Mouse (Mus musculus) kidney, adult 2 months (tissue): ENCODE results near the gene Rpusd2. TPM values are rescaled to one million over a fixed set of nuclear protein-coding genes. Genes with fewer than 3 reads are reported as not detected.

Source experiments
- DNase-seq: peaks from one replicate; pipeline ENCODE4 v3.0.0; 2021
- H3K27ac ChIP-seq: fragments of 200-500 bp; 2 replicates; pipeline ENCODE4 v1.5.1; 2012; ENCODE audit warnings: low read depth, low read length, control low read depth, inconsistent platforms; ENCODE audit not compliant: insufficient read depth
- H3K27me3 ChIP-seq: fragments of 200-500 bp; replicated peaks from 2 replicates; pipeline ENCODE4 v1.6.1; 2012; ENCODE audit warnings: mild to moderate bottlenecking, moderate library complexity, low read length, inconsistent platforms; ENCODE audit not compliant: control insufficient read depth, insufficient read depth
- H3K36me3 ChIP-seq: fragments of 200-500 bp; 2 replicates; pipeline ENCODE4 v1.6.1; 2012; ENCODE audit warnings: mild to moderate bottlenecking, moderate library complexity, low read length, inconsistent platforms; ENCODE audit not compliant: control insufficient read depth, insufficient read depth
- H3K4me1 ChIP-seq: fragments of 200-500 bp; 2 replicates; pipeline ENCODE4 v1.6.1; 2011; ENCODE audit warnings: low read length; ENCODE audit not compliant: control insufficient read depth, insufficient read depth
- H3K4me3 ChIP-seq: fragments of 200-500 bp; 2 replicates; pipeline ENCODE4 v1.5.1; 2011; ENCODE audit warnings: mild to moderate bottlenecking, low read depth, low read length, control low read depth; ENCODE audit not compliant: insufficient read depth
- CTCF ChIP-seq: fragments of 200-500 bp; conservative IDR thresholded peaks from 2 replicates; pipeline ENCODE4 v1.5.1; 2011; ENCODE audit warnings: low read depth, mild to moderate bottlenecking, control low read depth, low read length, moderate library complexity, mixed read lengths; ENCODE audit not compliant: insufficient read depth, insufficient read length
- POLR2A ChIP-seq: fragments of 200-500 bp; IDR thresholded peaks from one replicate; pipeline ENCODE4 v1.6.1; 2011; ENCODE audit warnings: low read depth, low read length, control low read depth
- WGBS: fragments of 180-500 bp; shearing (Covaris S2); methylation state at CpG from one replicate; pipeline ENCODE4 v1.1.7; 2018; 5-methylcytosine and 5-hydroxymethylcytosine counted together
- polyA plus RNA-seq: library from polyadenylated mRNA; depleted of rRNA; stranded (reverse); fragments of >200 nt; gene quantifications from 2 replicates; pipeline ENCODE4 v1.2.3, GENCODE M21; 2012

Gene Rpusd2
- polyA plus RNA-seq, 1 experiment, result 3.6 TPM

DNA sequence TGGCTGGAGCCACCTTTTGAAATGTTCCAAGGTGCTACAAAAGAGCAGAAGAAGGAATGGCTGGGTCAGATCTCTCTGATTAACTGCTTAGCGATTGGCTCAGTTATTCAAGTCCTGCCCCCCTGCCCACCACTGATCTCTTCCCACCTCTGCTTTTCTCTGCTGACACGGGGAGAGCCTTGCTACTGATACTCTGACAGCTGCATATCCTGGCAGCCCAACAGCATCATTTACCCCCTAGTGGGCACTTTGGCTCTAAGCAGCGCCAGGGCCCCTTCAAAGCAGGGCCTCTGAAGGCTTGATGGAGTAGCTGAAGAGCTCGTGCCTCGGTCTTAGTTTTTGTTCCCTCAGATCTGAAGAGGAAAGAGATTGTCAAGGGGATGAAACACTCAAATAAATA lies 15.5 kb upstream of the Rpusd2 start:
- DNase-seq, result no peak
- Histone ChIP-seq H3K36me3 (peaks cover 8% of the 10 kb centered on the region), H3K27ac (no peak overlapping the region), H3K4me1 (peaks cover 5% of the 10 kb centered on the region), H3K27me3 (no peaks in the 10 kb centered on the region), H3K4me3 (no peak overlapping the region)
- no peak for TF ChIP-seq POLR2A
- TF ChIP-seq CTCF, result no peak
- 61% methylated on average over 5 of the region's 5 CpGs for WGBS

DNA sequence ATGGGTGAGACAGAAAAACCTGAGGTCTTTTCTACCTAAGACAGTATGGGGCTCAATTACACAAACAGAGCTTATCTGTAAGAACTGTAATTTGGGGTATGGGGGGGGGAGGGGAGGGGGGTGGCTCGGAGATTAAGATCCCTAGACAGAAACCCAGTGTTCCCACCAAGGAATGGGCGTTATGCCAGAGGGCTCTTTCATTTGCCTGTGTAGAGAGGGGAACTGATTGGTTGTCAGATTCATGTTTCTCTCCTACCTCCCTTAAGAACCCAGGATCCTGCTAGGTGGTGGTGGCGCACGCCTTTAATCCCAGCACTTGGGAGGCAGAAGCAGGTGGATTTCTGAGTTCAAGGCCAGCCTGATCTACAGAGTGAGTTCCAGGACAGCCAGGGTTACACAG lies 15.1 kb upstream of the Rpusd2 start:
- no peak for TF ChIP-seq CTCF
- no peak for TF ChIP-seq POLR2A
- 73% methylated on average over 4 of the region's 4 CpGs for WGBS
- Histone ChIP-seq H3K27ac (no peak overlapping the region), H3K4me3 (no peak overlapping the region), H3K4me1 (peaks cover 5% of the 10 kb centered on the region), H3K36me3 (peaks cover 8% of the 10 kb centered on the region), H3K27me3 (no peaks in the 10 kb centered on the region)
- no peak for DNase-seq

DNA sequence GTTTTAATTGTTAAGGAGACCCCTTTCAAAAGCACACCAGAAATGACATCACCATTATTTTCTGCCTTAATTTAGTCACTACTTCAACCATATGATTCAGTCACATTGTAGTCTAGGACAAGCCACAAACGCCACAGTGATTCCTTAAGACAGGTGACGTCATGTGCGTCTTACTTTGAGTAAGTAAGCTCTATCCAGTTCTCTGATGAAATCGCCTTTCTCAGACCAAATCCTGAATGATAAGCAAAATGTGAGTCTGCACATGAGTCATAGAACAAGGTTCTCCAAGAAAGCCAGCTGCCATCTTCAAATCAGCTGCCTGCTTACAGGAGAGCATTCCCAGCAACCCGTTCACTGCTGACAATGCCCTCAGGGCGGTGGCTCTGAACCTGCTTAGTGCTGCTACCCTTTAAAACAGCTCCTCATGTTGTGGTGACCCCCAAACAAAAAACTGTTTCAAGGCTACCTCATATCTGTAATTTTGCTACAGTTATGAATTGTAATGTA lies 11.4 kb upstream of the Rpusd2 start:
- Histone ChIP-seq H3K4me1 (peaks cover 5% of the 10 kb centered on the region), H3K27me3 (no peaks in the 10 kb centered on the region), H3K4me3 (no peak overlapping the region), H3K36me3 (peaks cover 8% of the 10 kb centered on the region), H3K27ac (no peak overlapping the region)
- TF ChIP-seq CTCF (no peak), POLR2A (no peak)
- no peak for DNase-seq
- WGBS, result 96% methylated on average over 6 of the region's 6 CpGs

- peak; percentile 56 for TF ChIP-seq CTCF
- TF ChIP-seq POLR2A, result no peak
- Histone ChIP-seq H3K4me3 (no peak overlapping the region), H3K27me3 (no peaks in the 10 kb centered on the region), H3K27ac (no peak overlapping the region), H3K36me3 (peaks cover 3% of the 10 kb centered on the region), H3K4me1 (peaks cover 9% of the 10 kb centered on the region)
- DNase-seq, result no peak
- 73% methylated on average over 9 of the region's 9 CpGs for WGBS
Observed at GRCm38 (mm10) chr2:119024536-119025238, 9.9 kb upstream of the Rpusd2 start.

DNA sequence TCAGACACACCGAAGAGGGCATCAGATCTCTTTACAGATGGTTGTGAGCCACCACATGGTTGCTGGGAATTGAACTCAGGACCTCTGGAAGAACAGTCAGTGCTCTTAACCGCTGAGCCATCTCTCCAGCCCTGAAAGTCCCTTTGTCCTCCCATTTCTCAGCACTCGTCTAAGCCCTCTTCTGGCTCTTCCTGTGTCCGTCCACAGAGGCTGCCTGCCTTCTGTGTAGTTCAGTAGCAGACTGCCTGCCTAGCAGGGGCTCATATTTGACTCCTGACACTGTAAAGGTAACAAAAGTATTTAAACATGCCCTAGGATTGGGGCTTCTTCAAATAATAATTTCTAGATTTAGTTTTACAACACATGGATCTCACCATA lies 9.4 kb upstream of the Rpusd2 start:
- peaks cover 9% of the 10 kb centered on the region for H3K4me1 ChIP-seq
- H3K4me3 ChIP-seq, result no peak overlapping the region
- H3K27ac ChIP-seq, result no peak overlapping the region
- no peak for TF ChIP-seq CTCF
- no peak for TF ChIP-seq POLR2A
- 83% methylated on average over 4 of the region's 4 CpGs for WGBS
- no peak for DNase-seq
- peaks cover 3% of the 10 kb centered on the region for H3K36me3 ChIP-seq
- no peaks in the 10 kb centered on the region for H3K27me3 ChIP-seq

DNA sequence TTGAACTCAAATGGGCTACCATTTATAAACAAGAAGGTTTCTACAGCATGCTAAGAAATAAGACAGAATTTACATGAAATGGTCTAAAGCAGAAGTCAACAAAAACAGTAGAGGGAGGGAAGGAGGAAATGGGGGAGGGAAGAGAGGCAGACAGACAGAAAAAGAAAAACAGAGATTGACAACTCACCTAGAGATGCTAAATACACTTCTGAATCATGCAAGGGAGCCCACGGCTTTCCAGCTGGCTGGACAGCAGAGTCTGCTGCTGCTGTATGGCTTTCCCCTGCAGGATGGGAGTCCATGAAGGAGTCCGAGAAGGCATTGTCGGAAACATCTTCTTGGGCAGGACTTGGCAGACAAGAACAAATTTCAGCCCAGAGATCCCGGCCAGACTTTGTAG lies 7.6 kb upstream of the Rpusd2 start:
- Histone ChIP-seq H3K27ac (no peak overlapping the region), H3K4me3 (no peak overlapping the region), H3K27me3 (no peaks in the 10 kb centered on the region), H3K4me1 (peaks cover 9% of the 10 kb centered on the region), H3K36me3 (peaks cover under 1% of the 10 kb centered on the region)
- 86% methylated on average over 4 of the region's 4 CpGs for WGBS
- no peak for DNase-seq
- TF ChIP-seq CTCF, result no peak
- TF ChIP-seq POLR2A, result no peak

- Histone ChIP-seq H3K4me3 (peak within 1 kb of the TSS; percentile 91), H3K36me3 (no peaks in the 10 kb centered on the region; the same call in 1 of the 2 replicates), H3K4me1 (peaks cover 9% of the 10 kb centered on the region), H3K27me3 (no peaks in the 10 kb centered on the region), H3K27ac (peak within 1 kb of the TSS; percentile 53)
- peak; percentile 99 for DNase-seq
- under 1% methylated on average over 28 of the region's 28 CpGs for WGBS
- TF ChIP-seq POLR2A (no peak), CTCF (no peak)
Observed at GRCm38 (mm10) chr2:119028941-119029551, 5.5 kb upstream of the Rpusd2 start, which contains the start of gene Ccdc32. TSS of gene Ccdc32 (minus strand) at chr2:119029393.
